Mouse (Mus musculus): Measurements from ENCODE around the gene Retreg2. TPM values are rescaled to one million over a fixed set of nuclear protein-coding genes. Genes with fewer than 3 reads are reported as not detected.

Retreg2 gene
- polyA plus RNA-seq, 1 experiment from 2014 or later = 35.4 TPM

DNA sequence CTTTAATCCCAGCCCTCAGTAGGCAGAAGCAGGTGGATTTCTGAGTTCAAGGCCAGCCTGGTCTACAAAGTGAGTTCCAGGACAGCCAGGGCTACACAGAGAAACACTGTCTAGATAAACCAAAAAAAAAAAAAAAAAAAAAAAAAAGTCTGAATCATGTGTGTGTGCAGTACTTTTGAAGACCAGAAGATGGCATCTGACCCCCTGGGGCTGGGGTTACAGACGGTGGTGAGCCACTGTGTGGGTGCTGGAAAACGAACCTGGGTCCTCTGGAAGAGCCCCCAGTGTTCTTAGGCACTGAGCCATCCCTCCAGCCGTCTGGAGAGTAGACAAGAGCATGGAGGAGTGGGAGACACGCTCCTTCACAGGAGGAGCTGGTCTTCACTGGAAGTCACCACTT, 39.6 kb downstream of the Retreg2 start:
- 0 out of 2 replicates have a peak, but pooled peaks cover 3% of the 10 kb centered on the region for H3K9me3 ChIP-seq (replicated peaks; ENCODE audit: control insufficient read depth, low read length)
- H3K36me3 ChIP-seq (ENCODE audit: control insufficient read depth, insufficient read depth, low read length) = peaks cover 16% of the 10 kb centered on the region
- ATAC-seq (ENCODE audit: insufficient read depth, low FRiP score) = no peak
- peaks cover 13% of the 10 kb centered on the region for H3K4me1 ChIP-seq (ENCODE audit: control insufficient read depth, insufficient read depth, low read length)
- no peaks in the 10 kb centered on the region for H3K27me3 ChIP-seq (ENCODE audit: control insufficient read depth, insufficient read depth, low read length)
- no peak overlapping the region for H3K27ac ChIP-seq (ENCODE audit: low read length)
- no peak overlapping the region for H3K4me2 ChIP-seq (ENCODE audit: low read depth, low read length)
- no peak overlapping the region for H3K4me3 ChIP-seq (replicated peaks; ENCODE audit: low read length)
- 71% methylated on average over 4 of the region's 4 CpGs for WGBS
- H3K9ac ChIP-seq (ENCODE audit: low read length) = no peak overlapping the region

DNA sequence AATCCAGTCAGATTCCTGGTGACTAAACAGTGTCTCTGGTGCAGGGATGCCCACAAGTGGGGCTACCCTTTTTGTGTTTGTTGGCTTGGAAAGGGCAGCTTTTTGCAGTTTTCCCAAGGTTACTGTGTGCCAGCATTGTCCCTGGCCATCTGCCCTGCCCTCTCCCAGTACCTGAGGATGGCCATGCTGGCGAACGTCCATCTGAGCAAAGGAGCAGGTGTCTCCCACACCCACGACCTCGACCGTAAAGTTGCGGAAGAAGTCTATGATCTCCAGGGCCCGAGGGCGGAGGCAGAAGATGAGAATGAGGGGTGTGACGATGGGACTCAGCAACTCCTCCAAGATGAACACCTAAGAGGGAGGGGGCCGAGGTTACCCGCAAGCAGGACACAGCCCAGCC, 42.9 kb downstream of the Retreg2 start:
- 93% methylated on average over 11 of the region's 11 CpGs for WGBS
- peaks cover 6% of the 10 kb centered on the region for H3K4me1 ChIP-seq (ENCODE audit: control insufficient read depth, insufficient read depth, low read length)
- no peak overlapping the region for H3K4me2 ChIP-seq (ENCODE audit: low read depth, low read length)
- no peak overlapping the region for H3K27ac ChIP-seq (ENCODE audit: low read length)
- H3K9me3 ChIP-seq (replicated peaks; ENCODE audit: control insufficient read depth, low read length) = 0 out of 2 replicates have a peak, but pooled peaks cover 3% of the 10 kb centered on the region
- H3K4me3 ChIP-seq (replicated peaks; ENCODE audit: low read length) = no peak overlapping the region
- H3K27me3 ChIP-seq (ENCODE audit: control insufficient read depth, insufficient read depth, low read length) = no peaks in the 10 kb centered on the region
- no peak for ATAC-seq (ENCODE audit: insufficient read depth, low FRiP score)
- peaks cover 20% of the 10 kb centered on the region for H3K36me3 ChIP-seq (ENCODE audit: control insufficient read depth, insufficient read depth, low read length)
- H3K9ac ChIP-seq (ENCODE audit: low read length) = no peak overlapping the region

DNA sequence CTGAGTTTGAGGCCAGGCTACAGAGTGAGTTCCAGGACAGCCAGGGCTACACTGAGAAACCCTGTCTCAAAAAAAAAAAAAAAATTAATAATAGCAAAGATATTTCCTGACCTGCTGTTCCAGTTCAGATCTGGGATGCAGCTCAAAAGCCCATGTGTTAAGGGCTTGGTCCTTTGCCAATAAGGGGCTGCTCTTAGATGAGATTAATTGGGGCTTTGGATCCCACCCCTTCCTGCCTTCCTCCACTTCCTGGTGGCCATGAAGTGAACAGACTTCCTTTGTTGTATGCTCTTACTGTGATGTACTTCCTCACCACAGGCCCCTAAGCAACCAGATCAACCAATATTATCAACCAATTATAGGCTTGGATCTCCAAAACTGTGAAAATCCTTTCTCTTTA, 44.5 kb downstream of the Retreg2 start:
- Histone ChIP-seq H3K27ac (ENCODE audit: low read length) (no peak overlapping the region), H3K27me3 (ENCODE audit: control insufficient read depth, insufficient read depth, low read length) (no peaks in the 10 kb centered on the region), H3K9me3 (replicated peaks; ENCODE audit: control insufficient read depth, low read length) (0 out of 2 replicates have a peak, but pooled peaks cover 3% of the 10 kb centered on the region), H3K36me3 (ENCODE audit: control insufficient read depth, insufficient read depth, low read length) (peaks cover 19% of the 10 kb centered on the region), H3K4me1 (ENCODE audit: control insufficient read depth, insufficient read depth, low read length) (peaks cover 10% of the 10 kb centered on the region), H3K4me3 (replicated peaks; ENCODE audit: low read length) (no peak overlapping the region), H3K9ac (ENCODE audit: low read length) (no peak overlapping the region), H3K4me2 (ENCODE audit: low read depth, low read length) (no peak overlapping the region)
- ATAC-seq (ENCODE audit: insufficient read depth, low FRiP score) = no peak

DNA sequence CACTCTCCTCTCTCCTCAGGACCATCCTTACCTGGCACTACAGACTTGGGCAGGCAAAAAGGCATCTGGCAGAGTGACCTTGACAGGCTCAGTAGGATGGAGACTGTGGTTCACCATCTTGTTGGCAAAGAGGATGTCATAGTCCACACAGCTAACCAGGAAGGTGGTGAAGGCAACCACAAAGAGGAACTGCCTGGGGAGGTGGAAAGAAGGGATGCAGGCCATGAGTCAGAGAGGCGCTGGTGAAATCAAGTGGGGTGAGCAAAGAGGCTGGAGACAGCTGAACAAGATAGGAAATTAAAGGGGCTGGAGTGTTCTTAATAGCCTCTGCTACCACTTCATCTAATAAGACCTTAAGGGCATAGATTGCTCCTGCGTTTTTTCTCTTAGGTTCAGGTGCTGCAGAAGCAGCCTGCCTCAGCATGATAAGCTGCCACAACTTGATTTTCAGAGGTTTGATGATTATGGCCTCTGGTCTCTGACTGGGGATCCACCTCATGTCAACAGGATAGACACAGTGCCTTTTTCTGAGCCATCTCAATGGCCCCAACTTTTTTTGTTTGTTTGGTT, 45.4 kb downstream of the Retreg2 start:
- Histone ChIP-seq H3K4me2 (ENCODE audit: low read depth, low read length) (no peak overlapping the region), H3K4me1 (ENCODE audit: control insufficient read depth, insufficient read depth, low read length) (peaks cover 10% of the 10 kb centered on the region), H3K9me3 (replicated peaks; ENCODE audit: control insufficient read depth, low read length) (no peaks in the 10 kb centered on the region), H3K27me3 (ENCODE audit: control insufficient read depth, insufficient read depth, low read length) (no peaks in the 10 kb centered on the region), H3K4me3 (replicated peaks; ENCODE audit: low read length) (no peak overlapping the region), H3K36me3 (ENCODE audit: control insufficient read depth, insufficient read depth, low read length) (peaks cover 11% of the 10 kb centered on the region), H3K27ac (ENCODE audit: low read length) (no peak overlapping the region), H3K9ac (ENCODE audit: low read length) (no peak overlapping the region)
- ATAC-seq (ENCODE audit: insufficient read depth, low FRiP score) = no peak
- 83% methylated on average over 2 of the region's 2 CpGs for WGBS

DNA sequence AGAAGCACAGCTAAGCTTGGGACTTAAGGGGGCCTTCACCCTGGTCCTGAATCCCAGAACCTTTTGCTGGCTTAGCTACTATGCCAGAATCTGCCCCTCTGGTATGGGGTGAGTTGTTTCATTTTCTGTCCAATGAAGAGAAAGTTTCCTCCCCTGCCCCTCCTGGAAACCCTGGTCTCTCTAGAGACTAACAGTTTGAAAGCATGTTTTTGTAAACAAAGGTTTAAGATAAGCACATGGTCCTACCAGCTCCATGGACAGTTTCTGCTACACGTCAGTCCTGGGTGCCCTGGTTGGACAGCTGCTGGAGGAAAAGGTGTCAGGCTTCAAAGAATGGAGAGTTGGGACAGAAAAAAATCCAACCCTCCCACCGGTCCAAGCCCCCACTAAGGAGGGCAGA, 48.0 kb downstream of the Retreg2 start:
- peaks cover 10% of the 10 kb centered on the region for H3K36me3 ChIP-seq (ENCODE audit: control insufficient read depth, insufficient read depth, low read length)
- no peak for ATAC-seq (ENCODE audit: insufficient read depth, low FRiP score)
- WGBS = 41% methylated on average over 2 of the region's 2 CpGs
- H3K9ac ChIP-seq (ENCODE audit: low read length) = peak overlapping the region; percentile 96
- peaks cover 17% of the 10 kb centered on the region for H3K4me1 ChIP-seq (ENCODE audit: control insufficient read depth, insufficient read depth, low read length)
- H3K27ac ChIP-seq (ENCODE audit: low read length) = no peak overlapping the region
- peak overlapping the region; percentile 90; the same call in 1 of the 2 replicates for H3K4me2 ChIP-seq (ENCODE audit: low read depth, low read length)
- H3K4me3 ChIP-seq (replicated peaks; ENCODE audit: low read length) = 0 out of 2 replicates have a peak overlapping the region, but pooled peaks have one; percentile 92
- H3K9me3 ChIP-seq (replicated peaks; ENCODE audit: control insufficient read depth, low read length) = no peaks in the 10 kb centered on the region
- no peaks in the 10 kb centered on the region for H3K27me3 ChIP-seq (ENCODE audit: control insufficient read depth, insufficient read depth, low read length)

DNA sequence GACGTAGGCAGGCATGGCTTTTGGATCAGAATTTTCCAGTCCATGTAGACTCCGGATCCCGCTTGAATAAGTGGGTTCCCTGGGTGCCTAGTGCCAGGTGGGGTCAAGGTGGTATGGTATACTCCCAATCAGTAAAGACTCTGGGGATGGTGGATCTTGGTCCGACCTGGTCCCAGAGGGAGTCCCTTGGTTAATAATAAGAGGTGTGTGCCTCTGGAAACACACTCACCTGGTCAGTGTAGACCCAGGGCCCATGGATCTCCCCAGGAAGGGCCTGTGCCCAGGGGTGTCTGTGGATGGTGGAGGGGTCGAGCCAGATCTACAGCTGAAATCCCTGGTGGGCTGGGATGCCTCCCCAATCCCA, 48.7 kb downstream of the Retreg2 start:
- Histone ChIP-seq H3K27ac (ENCODE audit: low read length) (peak overlapping the region; percentile 85), H3K4me3 (replicated peaks; ENCODE audit: low read length) (peak overlapping the region; percentile 92), H3K36me3 (ENCODE audit: control insufficient read depth, insufficient read depth, low read length) (peaks cover 7% of the 10 kb centered on the region), H3K9me3 (replicated peaks; ENCODE audit: control insufficient read depth, low read length) (no peaks in the 10 kb centered on the region), H3K4me1 (ENCODE audit: control insufficient read depth, insufficient read depth, low read length) (peaks cover 17% of the 10 kb centered on the region), H3K9ac (ENCODE audit: low read length) (peak overlapping the region; percentile 96), H3K4me2 (ENCODE audit: low read depth, low read length) (peak overlapping the region; percentile 90), H3K27me3 (ENCODE audit: control insufficient read depth, insufficient read depth, low read length) (no peaks in the 10 kb centered on the region)
- no peak for ATAC-seq (ENCODE audit: insufficient read depth, low FRiP score)
- 40% methylated on average over 5 of the region's 5 CpGs for WGBS

DNA sequence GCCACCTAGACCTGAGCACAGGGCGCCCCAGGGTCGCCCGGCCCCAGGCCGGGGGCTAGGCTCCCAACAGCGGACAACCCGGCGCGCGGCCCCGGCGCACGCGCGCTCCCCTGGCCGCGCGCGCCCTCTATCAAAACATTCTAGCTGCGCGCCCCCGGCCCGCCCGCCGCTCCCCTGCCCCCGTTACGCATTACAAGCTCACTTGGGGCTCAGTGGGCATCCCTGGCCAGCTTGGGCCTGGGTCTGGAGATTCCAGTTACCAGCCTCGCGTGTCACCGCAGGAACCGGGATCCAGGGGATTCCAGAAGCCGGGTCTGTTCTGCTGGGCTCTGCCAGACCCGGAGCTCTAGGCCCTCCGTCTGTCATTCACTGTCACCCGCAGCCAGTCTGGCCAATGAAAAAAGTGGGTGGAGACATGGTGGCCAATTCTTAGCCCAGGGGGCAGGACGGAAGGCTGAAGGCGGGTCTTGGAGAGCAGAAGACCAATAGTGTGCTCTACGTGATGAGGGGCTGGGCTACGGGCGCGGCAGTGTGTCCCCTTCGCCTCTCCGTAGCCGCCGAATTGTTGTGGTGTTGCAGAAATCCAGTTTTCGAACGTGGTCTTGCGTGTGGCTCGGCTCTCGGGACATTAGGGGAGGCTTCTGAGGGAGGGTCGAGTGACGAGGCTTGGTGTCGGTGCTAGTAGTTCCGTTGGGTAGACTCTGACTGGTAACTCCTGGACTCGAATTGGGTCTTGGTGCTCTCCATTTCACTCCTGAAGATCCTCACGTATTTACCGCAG, 49.2 kb downstream of the Retreg2 start, which contains the start of the genes Ankzf1 and Atg9a:
Gene Ankzf1, plus strand, starts transcription at position 530 of the 781 bp plus-strand sequence.
Gene Atg9a, minus strand, starts transcription at position 575 of the 781 bp plus-strand sequence.
- Histone ChIP-seq H3K36me3 (ENCODE audit: control insufficient read depth, insufficient read depth, low read length) (0 out of 2 replicates have a peak, but pooled peaks cover 4% of the 10 kb centered on the region), H3K9ac (ENCODE audit: low read length) (peak within 1 kb of the TSS; percentile 96), H3K9me3 (replicated peaks; ENCODE audit: control insufficient read depth, low read length) (no peaks in the 10 kb centered on the region), H3K4me3 (replicated peaks; ENCODE audit: low read length) (peak within 1 kb of the TSS; percentile 92), H3K27ac (ENCODE audit: low read length) (peak within 1 kb of the TSS; percentile 97), H3K4me2 (ENCODE audit: low read depth, low read length) (peak within 1 kb of the TSS; percentile 90), H3K4me1 (ENCODE audit: control insufficient read depth, insufficient read depth, low read length) (peaks cover 17% of the 10 kb centered on the region), H3K27me3 (ENCODE audit: control insufficient read depth, insufficient read depth, low read length) (no peaks in the 10 kb centered on the region)
- ATAC-seq (ENCODE audit: insufficient read depth, low FRiP score) = peak; percentile 100
- WGBS = under 1% methylated on average over 56 of the region's 56 CpGs

DNA sequence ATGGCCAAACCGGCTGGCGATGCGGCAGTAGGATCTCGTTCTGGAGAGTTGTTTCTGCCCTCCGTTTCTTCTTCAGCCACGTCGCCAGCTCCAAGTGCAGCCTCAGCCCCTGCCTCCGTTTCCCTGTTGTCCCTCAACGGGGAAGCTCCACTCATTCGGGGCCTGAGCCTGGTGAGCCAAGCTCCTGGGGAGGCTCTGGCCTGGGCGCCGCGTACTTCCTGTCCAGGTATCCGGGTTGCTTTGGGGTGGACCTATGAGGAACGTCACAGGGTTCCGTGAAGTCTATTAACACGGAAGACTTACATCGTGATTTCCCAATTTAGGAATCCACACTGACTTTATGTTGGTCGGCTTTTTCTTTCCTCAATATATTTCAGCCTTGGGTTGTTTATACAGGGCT, 49.9 kb downstream of the Retreg2 start:
- peak; percentile 35; the same call in 1 of the 2 replicates for ATAC-seq (ENCODE audit: insufficient read depth, low FRiP score)
- no peaks in the 10 kb centered on the region for H3K9me3 ChIP-seq (replicated peaks; ENCODE audit: control insufficient read depth, low read length)
- WGBS = under 1% methylated on average over 19 of the region's 19 CpGs
- H3K4me1 ChIP-seq (ENCODE audit: control insufficient read depth, insufficient read depth, low read length) = peaks cover 17% of the 10 kb centered on the region
- no peaks in the 10 kb centered on the region for H3K27me3 ChIP-seq (ENCODE audit: control insufficient read depth, insufficient read depth, low read length)
- 0 out of 2 replicates have a peak, but pooled peaks cover 4% of the 10 kb centered on the region for H3K36me3 ChIP-seq (ENCODE audit: control insufficient read depth, insufficient read depth, low read length)
- H3K9ac ChIP-seq (ENCODE audit: low read length) = peak overlapping the region; percentile 85
- peak overlapping the region; percentile 97 for H3K27ac ChIP-seq (ENCODE audit: low read length)
- H3K4me2 ChIP-seq (ENCODE audit: low read depth, low read length) = peak overlapping the region; percentile 71
- H3K4me3 ChIP-seq (replicated peaks; ENCODE audit: low read length) = peak overlapping the region; percentile 92
